Mouse (Mus musculus) lung, adult 2 months (tissue): ENCODE measurements around the gene Asprv1. TPM values are rescaled to one million over a fixed set of nuclear protein-coding genes. Genes with fewer than 3 reads are reported as not detected.
A peak's percentile ranks its signal among the peaks of the same experiment; 100 is the strongest.

ENCODE experiments used
- DNase-seq: peaks from one replicate; pipeline ENCODE4 v3.0.0; 2022
- H3K4me1 ChIP-seq: fragments of 200-500 bp; 2 replicates; pipeline ENCODE4 v1.6.1; 2011; ENCODE audit warnings: low read length; ENCODE audit not compliant: control insufficient read depth, insufficient read depth
- H3K4me3 ChIP-seq: fragments of 200-500 bp; replicated peaks from 2 replicates; pipeline ENCODE3; 2011; ENCODE audit warnings: low read depth, mild to moderate bottlenecking, control low read depth, low read length; ENCODE audit errors: extremely low read depth
- CTCF ChIP-seq: fragments of 200-500 bp; IDR thresholded peaks from 2 replicates; pipeline ENCODE4 v1.5.1; 2011; ENCODE audit warnings: mild to moderate bottlenecking, low read length, control low read depth; ENCODE audit not compliant: insufficient read depth
- POLR2A ChIP-seq: fragments of 200-500 bp; IDR thresholded peaks from 2 replicates; pipeline ENCODE4 v1.6.1; 2011; ENCODE audit warnings: low read depth, mild to moderate bottlenecking, control low read depth, low read length, borderline replicate concordance; ENCODE audit errors: extremely low read depth
- WGBS: fragments of 180-500 bp; shearing (Covaris S2); methylation state at CpG from one replicate; pipeline ENCODE4 v1.1.7; 2018; 5-methylcytosine and 5-hydroxymethylcytosine counted together
- polyA plus RNA-seq: library from polyadenylated mRNA; depleted of rRNA; stranded (reverse); fragments of >200 nt; gene quantifications from 2 replicates; pipeline ENCODE4 v1.2.3, GENCODE M21; 2012; rRNA removed

Asprv1 gene
- polyA plus RNA-seq, 1 experiment = 263 TPM

- Histone ChIP-seq H3K4me3 (no peak overlapping the region), H3K4me1 (0 out of 2 replicates have a peak, but pooled peaks cover 3% of the 10 kb centered on the region)
- TF ChIP-seq POLR2A (no peak), CTCF (no peak)
- WGBS = 82% methylated on average over 3 of the region's 3 CpGs
- DNase-seq = no peak
These were observed 30.5 kb downstream of the Asprv1 start for GRCm38 (mm10) chr6:86658501-86658900.

GRCm38 (mm10) chr6:86660161-86660877 lies 32.4 kb downstream of the Asprv1 start:
- TF ChIP-seq CTCF (no peak), POLR2A (no peak)
- H3K4me1 ChIP-seq = 0 out of 2 replicates have a peak, but pooled peaks cover 3% of the 10 kb centered on the region

GRCm38 (mm10) chr6:86665076-86665475 lies 37.1 kb downstream of the Asprv1 start:
- Histone ChIP-seq H3K4me1 (peaks cover 15% of the 10 kb centered on the region), H3K4me3 (no peak overlapping the region)
- DNase-seq = no peak
- TF ChIP-seq CTCF (no peak), POLR2A (no peak)
- 80% methylated on average over 5 of the region's 5 CpGs for WGBS

More at GRCm38 (mm10) chr6:86660161-86660877, 32.4 kb downstream of the Asprv1 start:
- no peak for DNase-seq
- H3K4me3 ChIP-seq = no peak overlapping the region
- 56% methylated on average over 9 of the region's 9 CpGs for WGBS

- DNase-seq = no peak
- WGBS = 65% methylated on average over 17 of the region's 17 CpGs
- H3K4me3 ChIP-seq = peak overlapping the region; percentile 17
These were observed 37.8 kb downstream of the Asprv1 start for GRCm38 (mm10) chr6:86665560-86666307.

GRCm38 (mm10) chr6:86667061-86667460 lies 39.1 kb downstream of the Asprv1 start:
- Histone ChIP-seq H3K4me1 (peaks cover 12% of the 10 kb centered on the region), H3K4me3 (no peak overlapping the region)
- WGBS = 88% methylated on average over 10 of the region's 10 CpGs
- no peak for DNase-seq
- TF ChIP-seq POLR2A (no peak), CTCF (no peak)

More at GRCm38 (mm10) chr6:86665560-86666307, 37.8 kb downstream of the Asprv1 start:
- H3K4me1 ChIP-seq = peaks cover 12% of the 10 kb centered on the region
- TF ChIP-seq CTCF = no peak
- TF ChIP-seq POLR2A = no peak

- peak within 1 kb of the TSS; percentile 81 for H3K4me3 ChIP-seq
- peak; percentile 37 for DNase-seq
- under 1% methylated on average over 57 of the region's 76 CpGs for WGBS
These were observed 40.7 kb downstream of the Asprv1 start, which contains the start of gene Mxd1 for GRCm38 (mm10) chr6:86668580-86669239. Gene Mxd1 (minus strand): TSS chr6:86669161.

GRCm38 (mm10) chr6:86669240-86669727 lies 41.3 kb downstream of the Asprv1 start:
- peaks cover 12% of the 10 kb centered on the region for H3K4me1 ChIP-seq
- peak; percentile 99 for DNase-seq
- H3K4me3 ChIP-seq = peak overlapping the region; percentile 81
- TF ChIP-seq POLR2A (peak; percentile 81; the same call in 1 of the 2 replicates), CTCF (no peak)
- WGBS = 2% methylated on average over 36 of the region's 37 CpGs

More at GRCm38 (mm10) chr6:86668580-86669239, 40.7 kb downstream of the Asprv1 start, which contains the start of gene Mxd1:
- peaks cover 12% of the 10 kb centered on the region for H3K4me1 ChIP-seq
- TF ChIP-seq CTCF = no peak
- TF ChIP-seq POLR2A = peak; percentile 68; the same call in 1 of the 2 replicates

GRCm38 (mm10) chr6:86670873-86671272 lies 42.9 kb downstream of the Asprv1 start:
- no peak for DNase-seq
- Histone ChIP-seq H3K4me3 (no peak overlapping the region), H3K4me1 (peaks cover 12% of the 10 kb centered on the region)
- 13% methylated on average over 2 of the region's 2 CpGs for WGBS
- peak; percentile 60 for TF ChIP-seq CTCF
- TF ChIP-seq POLR2A = no peak

GRCm38 (mm10) chr6:86678341-86678740 lies 50.4 kb downstream of the Asprv1 start:
- H3K4me3 ChIP-seq = no peak overlapping the region
- no peak for DNase-seq
- WGBS = 89% methylated on average over 6 of the region's 6 CpGs
- no peaks in the 10 kb centered on the region for H3K4me1 ChIP-seq
- no peak for TF ChIP-seq POLR2A
- no peak for TF ChIP-seq CTCF

Other genes with a start within 250 kb of the Asprv1 start
- gene Pcyox1, start 231.0 kb upstream of the Asprv1 start, polyA plus RNA-seq = 25.6 and 28.6 TPM in 2 replicates
- 12.8 and 22.0 TPM in 2 replicates for gene Tia1, start 223.9 kb upstream of the Asprv1 start, polyA plus RNA-seq
- gene Gm44790, start 201.5 kb upstream of the Asprv1 start, polyA plus RNA-seq = 6.9 and 9.6 TPM in 2 replicates
- gene C87436, start 189.8 kb upstream of the Asprv1 start, polyA plus RNA-seq = 10.4 and 13.4 TPM in 2 replicates
- gene Pcbp1, start 101.8 kb upstream of the Asprv1 start, polyA plus RNA-seq = 161 TPM in 2 replicates
- gene Mxd1, start 41.0 kb downstream of the Asprv1 start, polyA plus RNA-seq = 14.8 and 19.1 TPM in 2 replicates
- gene Snrnp27, start 56.4 kb downstream of the Asprv1 start, polyA plus RNA-seq = 8.4 and 9.8 TPM in 2 replicates
- 8.4 and 8.7 TPM in 2 replicates for gene Gmcl1, start 105.2 kb downstream of the Asprv1 start, polyA plus RNA-seq
- 76.5 and 110 TPM in 2 replicates for gene Anxa4, start 165.4 kb downstream of the Asprv1 start, polyA plus RNA-seq
- gene Aak1, start 221.4 kb downstream of the Asprv1 start, polyA plus RNA-seq = 17.7 and 23.0 TPM in 2 replicates